Mouse (Mus musculus): ENCODE data around the gene Col5a2. TPM values are rescaled to one million over a fixed set of nuclear protein-coding genes. Genes with fewer than 3 reads are reported as not detected.
"Not testable (repeated sequence)": the region's sequence is repeated elsewhere in the genome, so short reads cannot be mapped to it uniquely, and the experiment has no call there.

The Col5a2 gene
- total RNA-seq, 2 experiments from 2014 or later, result 30.5 to 34.7 TPM

DNA sequence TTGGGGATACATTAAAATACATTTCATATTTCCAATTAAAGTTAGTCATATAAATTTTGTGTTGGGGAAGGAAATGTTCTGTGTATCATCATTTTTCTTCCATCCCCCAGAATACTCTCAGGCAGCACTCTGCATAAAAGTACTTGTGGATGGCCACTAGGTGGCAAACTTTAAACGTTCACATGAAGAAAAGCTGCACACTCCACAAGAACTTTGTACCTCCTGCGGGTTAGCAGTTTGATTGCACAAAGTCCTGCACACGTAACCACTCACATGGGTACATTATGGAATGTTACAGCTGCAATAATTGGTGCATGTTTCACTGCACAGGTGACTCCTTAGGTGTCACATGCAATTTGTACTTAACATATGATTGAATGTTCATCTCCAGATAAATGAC is 71.2 kb downstream of the Col5a2 start:
- intact Hi-C loops (cut with DNase I), result loop anchor here (1.0 to 2.0 kb wide), 2 partner anchors 194 to 335 kb away; no protein-coding TSS in a partner anchor
- no peak for DNase-seq (ENCODE audit: low spot score)

DNA sequence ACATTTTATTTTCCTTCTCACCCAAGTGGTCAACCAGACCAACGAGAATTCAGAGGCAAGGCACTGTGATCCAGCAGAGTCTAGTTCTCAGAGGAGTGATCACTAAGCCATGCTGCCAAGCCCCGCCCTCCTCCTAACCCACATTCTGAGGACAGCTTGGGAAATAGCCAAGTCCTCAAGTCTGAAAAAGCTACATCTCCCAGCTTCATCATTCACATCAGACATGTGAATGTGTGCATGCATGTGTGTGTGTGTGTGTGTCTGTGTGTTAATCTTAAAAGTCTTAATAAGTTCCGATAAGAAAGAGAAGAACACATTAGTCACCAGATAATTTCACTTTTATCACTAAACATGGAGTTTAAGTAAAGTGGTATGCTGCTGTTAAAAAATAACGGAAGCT is 72.6 kb downstream of the Col5a2 start:
- peak; percentile 46 for DNase-seq (ENCODE audit: low spot score)
- intact Hi-C loops (cut with DNase I), result no loop called here

DNA sequence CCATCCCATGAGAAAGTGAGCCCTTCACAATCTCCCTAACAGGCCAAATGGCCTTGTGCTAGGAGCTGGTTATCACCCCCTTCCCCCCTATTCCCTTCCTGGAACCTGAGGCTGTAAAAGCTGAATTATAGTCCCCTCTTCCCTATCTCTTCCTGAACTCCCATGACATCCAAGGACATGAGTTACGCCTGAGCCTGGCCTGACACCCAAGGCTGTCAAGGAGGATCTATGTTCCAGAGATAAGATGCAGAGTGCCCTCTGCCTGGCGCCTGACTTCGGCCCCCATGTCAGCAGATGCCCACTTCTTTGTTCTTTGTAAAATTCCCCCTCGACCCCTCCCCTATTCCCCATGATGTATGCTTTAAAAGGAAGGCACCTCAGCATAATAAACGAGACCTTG is 73.9 kb downstream of the Col5a2 start:
- intact Hi-C loops (cut with DNase I), result not testable (repeated sequence)

DNA sequence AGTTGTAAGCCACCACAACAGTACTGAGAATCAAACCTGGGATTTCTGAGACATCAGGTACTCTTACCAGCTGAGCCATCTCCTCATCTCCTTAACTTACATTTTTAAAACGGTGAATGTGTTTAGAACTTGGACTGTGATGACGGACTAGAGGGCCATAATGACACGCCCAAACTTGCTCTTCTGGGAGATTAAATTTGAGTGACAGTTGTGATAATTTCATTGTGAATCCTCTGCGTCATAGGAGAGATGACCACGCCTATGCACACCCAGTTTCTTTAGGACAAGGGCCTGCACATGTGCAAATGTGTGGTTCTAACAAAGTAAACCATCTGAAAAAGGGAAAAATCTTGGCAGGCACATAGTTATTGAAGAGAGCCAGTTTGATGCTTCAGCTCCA is 79.2 kb downstream of the Col5a2 start:
- intact Hi-C loops (cut with DNase I), result no loop called here
- no peak for DNase-seq (ENCODE audit: low spot score)

More for the DNA sequence above, 73.9 kb downstream of the Col5a2 start:
- not testable (repeated sequence) for DNase-seq (ENCODE audit: low spot score)

DNA sequence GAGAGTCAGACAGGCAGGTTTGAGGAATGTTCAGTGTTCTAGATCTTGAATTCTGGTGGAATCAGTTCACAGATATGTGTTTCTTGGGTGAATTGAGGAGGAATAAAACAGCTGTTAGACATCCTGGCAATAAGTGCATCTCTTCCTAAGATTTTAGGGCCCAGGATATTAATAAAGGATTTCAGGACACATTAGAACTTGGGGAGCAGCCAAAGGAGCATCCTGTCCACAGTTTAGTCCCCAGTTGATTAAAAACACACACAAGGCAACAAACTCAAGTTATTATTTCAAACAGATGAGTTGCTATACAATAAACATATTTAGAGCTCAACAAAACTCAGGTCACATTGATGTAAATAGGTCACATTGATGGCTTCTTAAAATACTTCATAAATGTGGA is 82.5 kb downstream of the Col5a2 start:
- DNase-seq (ENCODE audit: low spot score), result no peak
- intact Hi-C loops (cut with DNase I), result no loop called here

DNA sequence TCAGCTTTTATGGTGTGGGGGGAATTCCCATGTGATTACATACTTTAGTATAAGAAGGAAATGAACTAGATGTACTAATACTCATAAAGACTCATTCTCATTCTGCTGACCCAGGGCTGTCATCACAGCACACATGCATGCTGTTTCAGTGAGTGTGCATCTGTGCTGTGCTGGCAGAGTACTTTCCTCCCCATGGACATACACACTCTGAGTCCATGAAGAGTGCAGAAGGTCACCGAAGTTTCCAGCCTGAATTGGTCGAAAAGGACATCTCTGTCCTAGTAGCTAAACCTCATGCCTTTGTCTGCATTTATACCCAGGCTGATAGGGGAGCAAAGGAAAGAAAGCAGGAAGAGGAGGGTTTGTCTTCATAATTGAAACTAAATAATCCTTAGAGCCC is 83.2 kb downstream of the Col5a2 start:
- DNase-seq (ENCODE audit: low spot score), result no peak

DNA sequence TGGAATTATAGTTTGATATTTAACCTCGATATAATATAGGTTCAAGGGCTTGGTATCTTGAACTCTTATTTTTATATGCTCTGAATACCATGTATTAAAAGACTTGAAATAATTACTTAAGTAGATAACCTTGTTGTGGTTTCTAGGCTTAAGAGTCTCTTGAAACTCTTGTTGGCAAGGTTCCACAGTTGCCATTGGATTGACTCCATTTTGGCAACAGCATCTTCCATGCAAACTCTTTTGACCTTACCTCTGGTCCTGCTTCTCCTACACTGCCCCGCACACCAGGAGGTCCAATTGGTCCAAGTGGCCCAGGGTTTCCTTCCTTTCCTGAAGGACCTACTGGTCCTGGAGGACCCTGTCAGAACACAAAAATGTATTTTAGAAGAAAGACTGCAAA is 121.2 kb downstream of the Col5a2 start:
- DNase-seq (ENCODE audit: low spot score), result no peak
- intact Hi-C loops (cut with DNase I), result no loop called here

More for the DNA sequence above, 83.2 kb downstream of the Col5a2 start:
- intact Hi-C loops (cut with DNase I), result no loop called here

DNA sequence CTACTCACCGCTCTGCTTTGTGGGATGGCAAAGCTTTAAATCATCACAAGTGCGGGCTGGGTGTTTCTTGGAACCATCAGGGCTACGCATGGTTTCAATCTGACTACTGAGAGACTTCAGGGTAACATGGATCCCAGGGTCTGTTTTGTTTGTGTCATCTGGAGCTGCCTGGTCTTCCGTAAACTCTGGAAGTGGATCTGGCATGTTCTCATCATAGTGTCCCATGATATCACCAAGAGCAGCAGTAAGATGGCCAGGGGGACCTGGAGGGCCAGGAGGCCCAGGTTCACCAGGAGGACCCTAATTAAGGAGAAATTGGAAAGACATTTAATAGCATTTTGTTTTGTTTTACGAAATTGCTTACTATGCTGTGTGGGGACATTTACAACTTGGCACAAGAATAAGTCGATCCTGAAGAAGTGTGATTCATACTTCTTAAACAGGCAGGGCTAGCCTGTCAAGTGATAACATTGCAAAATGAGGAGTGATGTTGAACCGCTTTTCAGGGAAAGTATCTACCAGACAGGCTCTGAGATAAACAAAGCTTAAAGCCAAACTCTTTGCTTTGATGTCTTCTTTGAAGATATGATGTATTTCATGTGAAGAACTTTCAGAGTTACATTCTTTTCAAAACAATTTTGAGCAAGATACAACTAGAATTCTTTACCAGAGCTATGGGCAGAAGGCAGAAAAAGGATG is 122.9 kb downstream of the Col5a2 start:
- intact Hi-C loops (cut with DNase I), result no loop called here
- no peak for DNase-seq (ENCODE audit: low spot score)

DNA sequence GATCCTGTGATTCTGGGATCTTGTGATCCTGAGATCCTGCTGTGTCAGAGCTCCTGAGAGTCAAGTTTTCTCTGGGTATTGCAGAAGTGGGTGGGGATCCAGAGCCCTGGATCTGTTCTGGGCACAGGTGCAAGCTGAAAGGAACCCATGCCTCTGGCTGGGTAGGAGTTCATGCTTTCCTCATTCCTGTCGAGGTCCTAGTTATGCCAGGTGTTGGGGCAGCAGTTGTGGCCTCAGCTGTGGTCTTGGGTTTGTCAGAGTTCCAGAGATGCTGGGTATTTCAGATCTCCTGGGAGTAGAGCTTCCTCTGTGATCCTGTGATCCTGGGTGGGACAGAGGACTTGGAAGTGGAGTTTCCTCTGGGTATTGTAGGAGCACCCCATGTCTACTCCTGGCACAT is 137.7 kb downstream of the Col5a2 start:
- intact Hi-C loops (cut with DNase I), result no loop called here
- no peak for DNase-seq (ENCODE audit: low spot score)

DNA sequence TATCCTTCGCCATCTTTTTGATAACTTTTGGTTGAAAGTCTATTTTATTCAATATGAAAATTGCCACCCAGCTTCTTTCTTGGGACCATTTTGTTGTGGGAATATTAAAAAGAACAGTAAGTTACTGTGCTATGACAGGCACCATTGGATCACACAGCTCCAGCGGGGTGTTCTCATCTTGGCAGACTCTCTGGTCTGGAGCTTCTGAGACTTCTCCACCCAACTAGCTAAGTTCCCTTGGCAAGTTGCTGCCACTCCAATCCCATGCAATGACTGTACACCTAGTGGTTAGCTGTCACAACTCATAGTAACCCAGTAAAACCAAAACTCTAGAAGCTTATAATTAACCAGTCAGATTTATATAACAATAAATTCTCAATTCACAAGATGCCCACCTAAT is 139.8 kb downstream of the Col5a2 start:
- intact Hi-C loops (cut with DNase I), result no loop called here
- no peak for DNase-seq (ENCODE audit: low spot score)

DNA sequence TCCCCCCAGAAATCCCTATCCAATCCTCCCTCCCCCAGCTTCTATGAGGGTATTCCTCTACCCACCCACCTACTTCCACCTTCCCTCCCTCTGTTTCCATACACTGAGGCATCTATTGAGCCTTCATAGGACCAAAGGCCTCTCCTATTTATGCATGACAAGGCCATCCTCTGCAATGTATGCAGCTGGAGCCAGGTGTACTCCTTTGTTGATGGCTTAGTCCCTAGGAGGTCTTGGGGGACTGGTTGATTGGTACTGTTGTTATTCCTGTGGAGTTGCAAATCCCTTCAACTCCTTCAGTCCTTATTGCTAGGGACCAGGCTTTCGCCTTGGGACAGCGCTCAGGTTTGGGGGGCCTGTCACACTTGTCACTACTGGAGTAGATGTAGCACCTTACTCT is 143.4 kb downstream of the Col5a2 start:
- intact Hi-C loops (cut with DNase I), result no loop called here
- no peak for DNase-seq (ENCODE audit: low spot score)

DNA sequence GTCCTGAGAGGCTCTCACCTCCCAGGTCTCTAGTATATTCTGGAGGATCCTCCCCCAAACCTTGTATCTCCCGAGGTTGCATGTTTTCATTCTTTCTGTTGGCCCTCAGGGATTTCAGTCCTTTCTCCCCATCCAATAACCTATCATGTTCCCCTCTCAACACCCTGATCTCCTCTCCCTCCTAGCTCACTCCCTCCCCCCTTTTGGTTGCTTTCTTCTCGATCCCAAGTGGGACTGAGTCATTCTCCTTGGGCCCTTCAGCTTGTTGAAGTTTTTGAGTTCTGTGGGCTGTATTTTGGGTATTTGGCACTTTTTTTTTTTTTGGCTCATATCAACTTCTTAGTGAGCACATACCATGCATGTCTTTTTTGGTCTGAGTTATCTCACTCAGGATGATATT is 143.9 kb downstream of the Col5a2 start:
- DNase-seq (ENCODE audit: low spot score), result no peak
- intact Hi-C loops (cut with DNase I), result no loop called here

DNA sequence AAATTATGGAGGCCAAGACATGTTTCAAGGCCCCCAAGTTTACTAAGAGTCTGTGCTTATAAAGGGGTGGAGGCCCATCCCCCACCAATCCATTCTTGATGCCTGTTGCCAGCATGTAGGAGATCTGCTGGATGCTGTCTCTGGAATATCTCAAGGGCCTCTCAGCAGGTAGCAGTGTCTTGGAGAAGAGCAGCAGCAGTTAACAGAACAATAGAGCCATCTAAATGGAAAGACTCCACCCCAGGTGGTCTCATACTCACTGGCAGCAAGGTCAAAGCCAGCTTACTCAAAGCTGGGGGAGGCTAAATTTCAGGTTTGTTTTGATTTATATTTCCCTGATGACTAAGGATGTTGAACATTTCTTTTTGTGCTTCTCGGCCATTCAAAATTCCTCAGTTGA is 145.1 kb downstream of the Col5a2 start:
- no peak for DNase-seq (ENCODE audit: low spot score)
- intact Hi-C loops (cut with DNase I), result no loop called here

DNA sequence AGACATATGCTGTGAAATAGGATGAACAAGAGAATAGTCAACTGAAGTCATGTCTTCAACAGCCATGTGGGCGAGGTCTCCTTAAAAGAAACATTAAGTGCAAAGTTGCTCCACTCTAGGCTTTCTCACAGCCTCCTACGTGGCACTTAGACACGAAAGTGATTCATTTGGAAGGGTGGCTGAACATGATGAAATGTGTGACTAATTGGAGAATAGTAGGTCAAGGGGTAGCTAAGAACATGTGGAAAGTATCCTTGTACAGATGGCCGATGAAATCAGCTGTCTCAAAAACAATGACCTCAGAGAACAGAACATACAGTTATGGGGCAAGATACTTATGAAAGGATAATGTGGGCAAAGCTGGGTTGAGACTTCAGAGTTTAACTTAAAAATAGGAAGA is 147.1 kb downstream of the Col5a2 start:
- DNase-seq (ENCODE audit: low spot score), result peak; percentile 35
- intact Hi-C loops (cut with DNase I), result no loop called here

DNA sequence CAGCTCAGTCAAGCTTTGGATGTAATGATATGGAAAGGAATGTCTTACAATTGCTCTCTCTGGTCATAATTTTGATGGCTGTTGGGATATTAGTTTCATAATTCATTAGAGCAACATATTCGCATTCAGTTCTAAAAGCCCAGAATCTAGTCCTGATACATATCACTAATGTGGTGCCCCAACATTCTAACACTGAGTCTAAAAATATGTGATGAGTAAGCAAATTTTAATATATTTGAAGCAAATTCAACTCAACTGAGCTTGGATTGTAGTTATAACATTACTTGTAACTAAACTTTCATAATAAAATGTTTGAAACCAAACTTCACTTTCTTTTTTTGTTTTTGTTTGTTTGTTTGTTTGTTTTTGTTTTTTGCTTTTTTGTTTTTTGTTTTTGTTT is 173.9 kb downstream of the Col5a2 start:
- DNase-seq (ENCODE audit: low spot score), result no peak
- intact Hi-C loops (cut with DNase I), result no loop called here

Other genes with a start within 250 kb of the Col5a2 start
- 100 to 1,000 TPM; 422 to 465 TPM for gene Col3a1, start 191.7 kb downstream of the Col5a2 start, total RNA-seq (2021)

All from heart, postnatal 25 days (tissue).